Mouse (Mus musculus): ENCODE results near the gene Sycp2.

The Sycp2 gene

GRCm38 (mm10) chr2:178407053-178407815 lies at the start of gene Sycp2:
Gene Sycp2, minus strand, starts transcription at chr2:178407685.
- DNase-seq, result no peak

- no peak for DNase-seq
These were observed 47.4 kb upstream of the Sycp2 start for GRCm38 (mm10) chr2:178454664-178455516.

GRCm38 (mm10) chr2:178450961-178451360 lies 43.5 kb upstream of the Sycp2 start:
- no peak for DNase-seq

GRCm38 (mm10) chr2:178450236-178450635 lies 42.8 kb upstream of the Sycp2 start:
- DNase-seq, result no peak

- no peak for DNase-seq
These were observed 41.9 kb upstream of the Sycp2 start for GRCm38 (mm10) chr2:178449386-178449785.

- DNase-seq, result no peak
These were observed 29.8 kb upstream of the Sycp2 start for GRCm38 (mm10) chr2:178437311-178437710.

- no peak for DNase-seq
These were observed 26.4 kb upstream of the Sycp2 start for GRCm38 (mm10) chr2:178433903-178434302.

GRCm38 (mm10) chr2:178433495-178433894 lies 26.0 kb upstream of the Sycp2 start:
- DNase-seq, result no peak

GRCm38 (mm10) chr2:178430231-178430630 lies 22.7 kb upstream of the Sycp2 start, which contains the start of gene Cdh26:
Gene Cdh26, plus strand, starts transcription at chr2:178430531.
- DNase-seq, result no peak

- no peak for DNase-seq
These were observed 21.9 kb upstream of the Sycp2 start for GRCm38 (mm10) chr2:178429426-178429825.

- no peak for DNase-seq
These were observed 21.2 kb upstream of the Sycp2 start for GRCm38 (mm10) chr2:178428676-178429075.

GRCm38 (mm10) chr2:178428183-178428582 lies 20.7 kb upstream of the Sycp2 start:
- no peak for DNase-seq

- no peak for DNase-seq
These were observed 19.7 kb upstream of the Sycp2 start for GRCm38 (mm10) chr2:178427181-178427580.

- no peak for DNase-seq
These were observed 18.7 kb upstream of the Sycp2 start for GRCm38 (mm10) chr2:178426229-178426628.

GRCm38 (mm10) chr2:178423223-178423622 lies 15.7 kb upstream of the Sycp2 start:
- no peak for DNase-seq

GRCm38 (mm10) chr2:178422186-178422585 lies 14.7 kb upstream of the Sycp2 start:
- DNase-seq, result no peak

GRCm38 (mm10) chr2:178421603-178422002 lies 14.1 kb upstream of the Sycp2 start:
- DNase-seq, result no peak

GRCm38 (mm10) chr2:178420576-178420975 lies 13.1 kb upstream of the Sycp2 start:
- DNase-seq, result no peak

GRCm38 (mm10) chr2:178416970-178417369 lies 9.5 kb upstream of the Sycp2 start:
- DNase-seq, result no peak

GRCm38 (mm10) chr2:178416427-178416826 lies 8.9 kb upstream of the Sycp2 start:
- no peak for DNase-seq

GRCm38 (mm10) chr2:178415150-178415448 lies 7.6 kb upstream of the Sycp2 start:
- no peak for DNase-seq

GRCm38 (mm10) chr2:178414261-178415149 lies 7.0 kb upstream of the Sycp2 start, which contains the start of the genes Ppp1r3d and Fam217b:
Gene Ppp1r3d, minus strand, starts transcription at chr2:178414472.
Gene Fam217b, plus strand, starts transcription at chr2:178414524.
- no peak for DNase-seq

All from thymus, adult 18-20 months (tissue).